Mouse (Mus musculus) hindbrain, postnatal 0 days (tissue): ENCODE measurements around the gene Susd2. TPM values are rescaled to one million over a fixed set of nuclear protein-coding genes. Genes with fewer than 3 reads are reported as not detected.

Source experiments
- ATAC-seq: fragments of 200-750 bp; cut with Nextera tagmentation; 2 replicates; pipeline ENCODE4 v1.8.0; 2017; ENCODE audit warnings: mild to moderate bottlenecking, moderate TSS enrichment, moderate library complexity
- DNase-seq: peaks from one replicate; pipeline ENCODE4 v3.0.0-alpha.2; 2015; ENCODE audit warnings: low spot score
- H3K27ac ChIP-seq: fragments of 300-500 bp; sonication (generic); 2 replicates; pipeline ENCODE4 v1.5.1; 2014; ENCODE audit warnings: mild to moderate bottlenecking
- H3K27me3 ChIP-seq: fragments of 300-500 bp; sonication (generic); 2 replicates; pipeline ENCODE4 v1.6.1; 2014; ENCODE audit warnings: low read length, mixed read lengths; ENCODE audit not compliant: insufficient read depth
- H3K36me3 ChIP-seq: fragments of 300-500 bp; sonication (generic); 2 replicates; pipeline ENCODE4 v1.6.1; 2014; ENCODE audit warnings: low read length, mixed read lengths; ENCODE audit not compliant: insufficient read depth
- H3K4me1 ChIP-seq: fragments of 300-500 bp; sonication (generic); 2 replicates; pipeline ENCODE4 v1.6.1; 2014; ENCODE audit warnings: antibody characterized with exemption, low read length, mixed read lengths; ENCODE audit not compliant: insufficient read depth
- H3K4me2 ChIP-seq: fragments of 300-500 bp; sonication (generic); 2 replicates; pipeline ENCODE4 v1.6.1; 2014; ENCODE audit warnings: low read depth, mild to moderate bottlenecking, low read length, moderate library complexity, mixed read lengths
- H3K4me3 ChIP-seq: fragments of 300-500 bp; sonication (generic); 2 replicates; pipeline ENCODE4 v1.5.1; 2014; ENCODE audit warnings: low read length
- H3K9ac ChIP-seq: fragments of 300-500 bp; sonication (generic); replicated peaks from 2 replicates; pipeline ENCODE4 v1.6.1; 2014; ENCODE audit warnings: mild to moderate bottlenecking, low read length, moderate library complexity, mixed read lengths
- H3K9me3 ChIP-seq: fragments of 300-500 bp; sonication (generic); 2 replicates; pipeline ENCODE4 v1.6.1; 2016; ENCODE audit warnings: low read length, mixed read lengths
- CTCF ChIP-seq: IDR thresholded peaks from 2 replicates; pipeline ENCODE4 v1.5.1; 2016; ENCODE audit warnings: antibody characterized with exemption, control low read depth, low read depth
- WGBS: fragments of 180-500 bp; shearing (Covaris S2); extraction: QIAGEN DNeasy Blood & Tissue Kit; methylation state at CpG from one replicate; pipeline ENCODE4 v1.1.7; 2014; 5-methylcytosine and 5-hydroxymethylcytosine counted together
- polyA plus RNA-seq: library from polyadenylated mRNA; unstranded; fragments of >200 nt; fragmentation: Nextera tagmentation; extraction: Ambion mirVana; gene quantifications from 2 replicates; pipeline ENCODE4 v1.2.1, GENCODE M21; 2015
- total RNA-seq: library from RNA; depleted of rRNA; stranded (reverse); fragments of >200 nt; gene quantifications from 2 replicates; pipeline ENCODE4 v1.2.3, GENCODE M21; 2014

The Susd2 gene
- total and polyA plus RNA-seq, 2 experiments from 2014 or later: 11.2 to 14.4 TPM

GRCm38 (mm10) chr10:75649001-75649400, 5.2 kb upstream of the Susd2 start:
- no peak overlapping the region for H3K9ac ChIP-seq
- no peaks in the 10 kb centered on the region for H3K27me3 ChIP-seq
- no peak overlapping the region for H3K4me3 ChIP-seq
- no peak overlapping the region for H3K27ac ChIP-seq
- no peak for TF ChIP-seq CTCF
- no peak overlapping the region for H3K4me2 ChIP-seq
- H3K4me1 ChIP-seq: peaks cover 9% of the 10 kb centered on the region; the same call in 1 of the 2 replicates
- DNase-seq: no peak
- no peak for ATAC-seq
- peaks cover 32% of the 10 kb centered on the region for H3K36me3 ChIP-seq
- no peaks in the 10 kb centered on the region for H3K9me3 ChIP-seq
- WGBS: 91% methylated on average over 7 of the region's 7 CpGs

GRCm38 (mm10) chr10:75648091-75648490, 4.3 kb upstream of the Susd2 start:
- H3K4me2 ChIP-seq: no peak overlapping the region
- no peak overlapping the region for H3K4me3 ChIP-seq
- TF ChIP-seq CTCF: no peak
- whole genome bisulfite sequencing: 80% methylated on average over 6 of the region's 6 CpGs
- peaks cover 28% of the 10 kb centered on the region for H3K36me3 ChIP-seq
- peaks cover 16% of the 10 kb centered on the region; the same call in 1 of the 2 replicates for H3K4me1 ChIP-seq
- H3K27me3 ChIP-seq: no peaks in the 10 kb centered on the region
- DNase-seq (no peak), ATAC-seq (no peak)
- H3K9me3 ChIP-seq: no peaks in the 10 kb centered on the region
- H3K9ac ChIP-seq: no peak overlapping the region
- H3K27ac ChIP-seq: peak overlapping the region; percentile 8; the same call in 1 of the 2 replicates

GRCm38 (mm10) chr10:75647362-75647761, 3.6 kb upstream of the Susd2 start:
- ATAC-seq (peak; percentile 51), DNase-seq (peak; percentile 84)
- Histone ChIP-seq H3K4me2 (no peak overlapping the region), H3K9me3 (no peaks in the 10 kb centered on the region), H3K4me1 (peaks cover 16% of the 10 kb centered on the region; the same call in 1 of the 2 replicates), H3K9ac (no peak overlapping the region), H3K27ac (peak overlapping the region; percentile 8; the same call in 1 of the 2 replicates), H3K27me3 (no peaks in the 10 kb centered on the region), H3K36me3 (peaks cover 26% of the 10 kb centered on the region), H3K4me3 (no peak overlapping the region)
- TF ChIP-seq CTCF: no peak
- WGBS: 46% methylated on average over 3 of the region's 3 CpGs

- no peak for DNase-seq
- peaks cover 16% of the 10 kb centered on the region; the same call in 1 of the 2 replicates for H3K4me1 ChIP-seq
- no peak for ATAC-seq
- H3K27ac ChIP-seq: no peak overlapping the region
- no peak overlapping the region for H3K9ac ChIP-seq
- no peaks in the 10 kb centered on the region for H3K9me3 ChIP-seq
- H3K4me3 ChIP-seq: no peak overlapping the region
- TF ChIP-seq CTCF: no peak
- H3K27me3 ChIP-seq: no peaks in the 10 kb centered on the region
- peaks cover 16% of the 10 kb centered on the region for H3K36me3 ChIP-seq
- 86% methylated on average over 6 of the region's 6 CpGs for WGBS
- no peak overlapping the region for H3K4me2 ChIP-seq
Measured at GRCm38 (mm10) chr10:75646406-75646805, 2.6 kb upstream of the Susd2 start.

- peaks cover 16% of the 10 kb centered on the region; the same call in 1 of the 2 replicates for H3K4me1 ChIP-seq
- no peak overlapping the region for H3K4me2 ChIP-seq
- no peak overlapping the region for H3K9ac ChIP-seq
- WGBS: 89% methylated on average over 8 of the region's 8 CpGs
- H3K27me3 ChIP-seq: no peaks in the 10 kb centered on the region
- no peak overlapping the region for H3K27ac ChIP-seq
- H3K36me3 ChIP-seq: peaks cover 11% of the 10 kb centered on the region; the same call in 1 of the 2 replicates
- no peak overlapping the region for H3K4me3 ChIP-seq
- no peaks in the 10 kb centered on the region for H3K9me3 ChIP-seq
- no peak for ATAC-seq
- no peak for DNase-seq
- TF ChIP-seq CTCF: no peak
Measured at GRCm38 (mm10) chr10:75645616-75646015, 1.8 kb upstream of the Susd2 start.

- WGBS: 94% methylated on average over 2 of the region's 2 CpGs
- H3K27me3 ChIP-seq: no peaks in the 10 kb centered on the region
- H3K9ac ChIP-seq: no peak overlapping the region
- no peaks in the 10 kb centered on the region for H3K9me3 ChIP-seq
- no peak for TF ChIP-seq CTCF
- H3K4me2 ChIP-seq: peak overlapping the region; percentile 34; the same call in 1 of the 2 replicates
- DNase-seq (no peak), ATAC-seq (no peak)
- no peak overlapping the region for H3K4me3 ChIP-seq
- H3K36me3 ChIP-seq: no peaks in the 10 kb centered on the region; the same call in 1 of the 2 replicates
- H3K27ac ChIP-seq: peak overlapping the region; percentile 54; the same call in 1 of the 2 replicates
- H3K4me1 ChIP-seq: peaks cover 16% of the 10 kb centered on the region; the same call in 1 of the 2 replicates
Measured at GRCm38 (mm10) chr10:75642891-75643290, 917 bp downstream of the Susd2 start.

GRCm38 (mm10) chr10:75642436-75642835, 1.4 kb downstream of the Susd2 start:
- Histone ChIP-seq H3K9ac (no peak overlapping the region), H3K27me3 (no peaks in the 10 kb centered on the region), H3K36me3 (no peaks in the 10 kb centered on the region; the same call in 1 of the 2 replicates), H3K4me3 (no peak overlapping the region), H3K27ac (no peak overlapping the region), H3K4me2 (no peak overlapping the region), H3K4me1 (peaks cover 13% of the 10 kb centered on the region; the same call in 1 of the 2 replicates), H3K9me3 (no peaks in the 10 kb centered on the region)
- no peak for DNase-seq
- ATAC-seq: no peak
- TF ChIP-seq CTCF: no peak
- 71% methylated on average over 9 of the region's 9 CpGs for WGBS
